Mouse (Mus musculus) stomach, embryonic 14.5 days (tissue): ENCODE data around the gene Olfr805. TPM values are rescaled to one million over a fixed set of nuclear protein-coding genes. Genes with fewer than 3 reads are reported as not detected.

ENCODE experiments used
- ATAC-seq: fragments of 200-750 bp; cut with Nextera tagmentation; 2 replicates; pipeline ENCODE4 v1.8.0; 2017; ENCODE audit warnings: low read depth, moderate TSS enrichment; ENCODE audit not compliant: insufficient number of reproducible peaks, insufficient read depth, low FRiP score
- H3K27ac ChIP-seq: fragments of 300-500 bp; sonication (generic); 2 replicates; pipeline ENCODE4 v1.5.1; 2014; ENCODE audit warnings: mild to moderate bottlenecking, low read length, moderate library complexity, mixed read lengths
- H3K27me3 ChIP-seq: fragments of 300-500 bp; sonication (generic); 2 replicates; pipeline ENCODE4 v1.6.1; 2014; ENCODE audit warnings: low read length, control low read depth, mixed read lengths; ENCODE audit not compliant: control insufficient read depth, insufficient read depth
- H3K36me3 ChIP-seq: fragments of 300-500 bp; sonication (generic); 2 replicates; pipeline ENCODE4 v1.6.1; 2014; ENCODE audit warnings: mild to moderate bottlenecking, control low read depth, low read length, moderate library complexity, mixed read lengths; ENCODE audit not compliant: control insufficient read depth, insufficient read depth
- H3K4me1 ChIP-seq: fragments of 300-500 bp; sonication (generic); 2 replicates; pipeline ENCODE4 v1.6.1; 2014; ENCODE audit warnings: low read length, control low read depth, mixed read lengths; ENCODE audit not compliant: control insufficient read depth, insufficient read depth
- H3K4me2 ChIP-seq: fragments of 300-500 bp; sonication (generic); replicated peaks from 2 replicates; pipeline ENCODE4 v1.6.1; 2014; ENCODE audit warnings: low read depth, low read length, control low read depth
- H3K4me3 ChIP-seq: fragments of 300-500 bp; sonication (generic); 2 replicates; pipeline ENCODE4 v1.5.1; 2014; ENCODE audit warnings: low read depth, low read length, control low read depth
- H3K9ac ChIP-seq: fragments of 300-500 bp; sonication (generic); replicated peaks from 2 replicates; pipeline ENCODE4 v1.6.1; 2014; ENCODE audit warnings: low read depth, mild to moderate bottlenecking, control low read depth, low read length, moderate library complexity, mixed read lengths
- H3K9me3 ChIP-seq: fragments of 300-500 bp; sonication (generic); 2 replicates; pipeline ENCODE4 v1.6.1; 2016; ENCODE audit warnings: low read depth, low read length, control low read depth; ENCODE audit not compliant: control insufficient read depth
- WGBS: fragments of 180-500 bp; shearing (Covaris S2); extraction: QIAGEN DNeasy Blood & Tissue Kit; methylation state at CpG from one replicate; pipeline ENCODE4 v1.1.7; 2014; 5-methylcytosine and 5-hydroxymethylcytosine counted together
- microRNA-seq: library from miRNA; unstranded; fragments of <30 nt; microRNA quantifications from one replicate; pipeline ENCODE4, GENCODE M21; 2016
- polyA plus RNA-seq: library from polyadenylated mRNA; unstranded; fragments of >200 nt; fragmentation: Nextera tagmentation; extraction: Ambion mirVana; gene quantifications from 2 replicates; pipeline ENCODE4 v1.2.1, GENCODE M21; 2014

Olfr805 gene
- polyA plus RNA-seq, 1 experiment from 2014 or later, result not detected

GRCm38 (mm10) chr10:129673765-129674164 is 55.4 kb downstream of the Olfr805 start, which contains the start of gene Olfr801:
Gene Olfr801 (minus strand): TSS chr10:129673865.
- no peak within 1 kb of the TSS for H3K4me2 ChIP-seq

More at GRCm38 (mm10) chr10:129673765-129674164, 55.4 kb downstream of the Olfr805 start, which contains the start of gene Olfr801:
- H3K9ac ChIP-seq, result no peak within 1 kb of the TSS
- no peaks in the 10 kb centered on the region for H3K9me3 ChIP-seq
- H3K4me1 ChIP-seq, result no peaks in the 10 kb centered on the region
- WGBS, result 56% methylated on average over 1 of the region's 1 CpGs
- no peaks in the 10 kb centered on the region for H3K27me3 ChIP-seq
- no peak within 1 kb of the TSS for H3K27ac ChIP-seq
- ATAC-seq, result no peak
- no peaks in the 10 kb centered on the region for H3K36me3 ChIP-seq
- H3K4me3 ChIP-seq, result no peak within 1 kb of the TSS

Small RNA genes within 50 kb of the gene (microRNA-seq; reads per million reads assigned to microRNA genes)
- gene Gm24485, result not detected

Other genes starting within 250 kb of the Olfr805 start
- not detected in 2 replicates for gene Olfr789, start 244.6 kb downstream of the Olfr805 start, polyA plus RNA-seq
- not detected in 2 replicates for gene Olfr790, start 230.9 kb downstream of the Olfr805 start, polyA plus RNA-seq
- not detected in 2 replicates for gene Olfr791, start 207.6 kb downstream of the Olfr805 start, polyA plus RNA-seq
- not detected in 2 replicates for gene Olfr792, start 190.2 kb downstream of the Olfr805 start, polyA plus RNA-seq
- gene Olfr794, start 161.7 kb downstream of the Olfr805 start, polyA plus RNA-seq, result not detected in 2 replicates
- gene Olfr796, start 116.8 kb downstream of the Olfr805 start, polyA plus RNA-seq, result not detected in 2 replicates
- not detected in 2 replicates for gene Olfr798, start 101.4 kb downstream of the Olfr805 start, polyA plus RNA-seq
- not detected in 2 replicates for gene Olfr799, start 91.9 kb downstream of the Olfr805 start, polyA plus RNA-seq
- not detected in 2 replicates for gene Olfr800, start 71.7 kb downstream of the Olfr805 start, polyA plus RNA-seq
- not detected in 2 replicates for gene Olfr801, start 55.5 kb downstream of the Olfr805 start, polyA plus RNA-seq
- 0.06 TPM in 1 of 2 replicates, not detected in the other for gene Olfr802, start 41.2 kb downstream of the Olfr805 start, polyA plus RNA-seq
- not detected in 2 replicates for gene Olfr803, start 35.1 kb downstream of the Olfr805 start, polyA plus RNA-seq
- gene Olfr804, start 26.2 kb downstream of the Olfr805 start, polyA plus RNA-seq, result not detected in 2 replicates
- gene Olfr806, start 12.5 kb upstream of the Olfr805 start, polyA plus RNA-seq, result not detected in 2 replicates
- not detected in 2 replicates for gene Olfr807, start 28.4 kb upstream of the Olfr805 start, polyA plus RNA-seq
- gene Olfr808, start 36.1 kb upstream of the Olfr805 start, polyA plus RNA-seq, result not detected in 2 replicates
- gene Olfr809, start 45.3 kb upstream of the Olfr805 start, polyA plus RNA-seq, result not detected in 2 replicates
- gene Olfr810, start 65.5 kb upstream of the Olfr805 start, polyA plus RNA-seq, result not detected in 2 replicates
- gene Olfr811, start 75.0 kb upstream of the Olfr805 start, polyA plus RNA-seq, result not detected in 2 replicates
- not detected in 2 replicates for gene Olfr812, start 116.7 kb upstream of the Olfr805 start, polyA plus RNA-seq
- not detected in 2 replicates for gene Olfr813, start 126.0 kb upstream of the Olfr805 start, polyA plus RNA-seq
- gene Olfr814, start 150.5 kb upstream of the Olfr805 start, polyA plus RNA-seq, result not detected in 2 replicates
- gene Olfr815, start 176.5 kb upstream of the Olfr805 start, polyA plus RNA-seq, result not detected in 2 replicates
- not detected in 2 replicates for gene Olfr816, start 186.2 kb upstream of the Olfr805 start, polyA plus RNA-seq
- not detected in 2 replicates for gene Olfr818, start 219.7 kb upstream of the Olfr805 start, polyA plus RNA-seq
- gene Olfr819, start 237.9 kb upstream of the Olfr805 start, polyA plus RNA-seq, result not detected in 2 replicates
- not detected in 2 replicates for gene Olfr247, start 246.8 kb upstream of the Olfr805 start, polyA plus RNA-seq